Mouse (Mus musculus) testis, postnatal 14 days (tissue): Measurements from ENCODE around the gene Olfr10.
"Not testable (repeated sequence)": the region's sequence is repeated elsewhere in the genome, so short reads cannot be mapped to it uniquely, and the experiment has no call there.

Experiments used
- DNase-seq: peaks from one replicate; pipeline ENCODE4 v3.0.0; 2021; ENCODE audit warnings: low spot score

Gene Olfr10

DNA sequence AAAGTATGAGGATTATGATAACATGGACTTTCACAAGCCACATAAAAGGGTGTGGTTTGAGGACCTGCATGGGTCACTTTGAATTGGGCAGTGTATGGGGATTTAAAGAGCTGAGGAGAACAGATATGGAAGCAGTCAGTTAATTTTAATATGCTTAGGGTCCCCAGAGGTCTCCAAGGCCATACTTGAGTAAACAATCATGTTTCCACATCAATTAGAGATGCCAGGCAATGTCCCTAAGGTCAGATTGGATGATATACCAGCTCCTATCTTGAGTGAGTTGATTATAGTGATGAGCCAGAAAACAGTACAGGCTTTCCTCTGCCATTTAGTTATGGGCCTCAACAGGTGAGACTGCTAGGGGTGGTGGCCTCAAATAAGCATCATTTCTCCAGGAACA lies at the start of gene Olfr10:
Gene Olfr10, plus strand, starts transcription at position 301 of the 400 bp plus-strand sequence.
- no peak for DNase-seq

DNA sequence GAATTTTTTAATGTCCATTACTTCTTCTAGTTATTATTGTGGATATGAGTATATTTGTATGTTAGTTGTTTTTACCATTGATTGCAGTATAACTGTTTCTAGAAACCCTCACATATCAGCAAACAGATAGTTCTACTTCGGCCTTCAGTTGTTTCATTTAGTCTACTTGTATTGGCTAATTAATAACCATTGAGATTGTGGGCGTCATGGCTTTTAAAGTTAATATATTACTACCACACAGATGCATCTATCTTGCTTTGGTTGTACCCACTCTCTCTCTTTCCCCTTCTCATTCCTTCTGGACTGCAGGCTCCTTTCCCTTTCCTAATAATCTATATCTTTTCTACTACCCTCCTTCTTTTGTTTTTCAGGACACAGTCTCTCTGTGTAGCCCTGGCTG lies 45.2 kb upstream of the Olfr10 start:
- no peak for DNase-seq

- DNase-seq = no peak
Measured at GRCm38 (mm10) chr11:49259829-49260228, 44.7 kb upstream of the Olfr10 start.

- DNase-seq = no peak
Measured at GRCm38 (mm10) chr11:49260598-49261312, 43.8 kb upstream of the Olfr10 start.

DNA sequence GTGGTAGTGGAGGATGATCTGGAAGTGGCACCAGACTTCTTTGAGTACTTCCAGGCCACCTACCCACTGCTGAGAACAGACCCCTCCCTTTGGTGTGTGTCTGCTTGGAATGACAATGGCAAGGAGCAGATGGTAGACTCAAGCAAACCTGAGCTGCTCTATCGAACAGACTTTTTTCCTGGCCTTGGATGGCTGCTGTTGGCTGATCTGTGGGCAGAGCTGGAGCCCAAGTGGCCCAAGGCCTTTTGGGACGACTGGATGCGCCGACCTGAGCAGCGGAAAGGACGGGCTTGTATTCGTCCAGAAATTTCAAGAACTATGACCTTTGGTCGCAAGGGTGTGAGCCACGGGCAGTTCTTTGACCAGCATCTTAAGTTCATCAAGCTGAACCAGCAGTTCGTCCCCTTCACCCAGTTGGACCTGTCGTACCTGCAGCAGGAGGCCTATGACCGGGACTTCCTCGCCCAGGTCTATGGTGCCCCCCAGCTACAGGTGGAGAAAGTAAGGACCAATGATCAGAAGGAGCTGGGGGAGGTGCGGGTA lies 43.2 kb upstream of the Olfr10 start:
- DNase-seq = no peak

DNA sequence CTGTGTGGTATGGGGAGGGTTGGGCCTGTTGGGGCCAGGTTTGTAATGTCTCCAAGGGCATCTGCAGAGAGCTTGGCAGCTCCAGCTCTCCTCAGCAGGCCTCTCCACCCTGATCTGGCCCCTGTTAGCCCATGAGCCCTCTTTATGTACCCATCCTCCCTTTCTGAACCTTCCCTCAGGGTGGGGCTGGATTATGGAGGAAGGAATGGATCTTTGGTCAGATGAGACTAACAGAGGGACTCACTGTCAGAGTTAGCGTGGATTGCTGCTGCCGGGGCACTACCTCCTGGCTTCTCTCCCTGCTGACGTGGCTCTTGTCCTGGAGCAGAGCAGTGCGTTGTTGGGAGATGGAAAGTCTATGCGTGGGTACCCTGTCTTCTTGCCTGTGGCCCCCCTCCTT lies 42.3 kb upstream of the Olfr10 start:
- DNase-seq = no peak

DNA sequence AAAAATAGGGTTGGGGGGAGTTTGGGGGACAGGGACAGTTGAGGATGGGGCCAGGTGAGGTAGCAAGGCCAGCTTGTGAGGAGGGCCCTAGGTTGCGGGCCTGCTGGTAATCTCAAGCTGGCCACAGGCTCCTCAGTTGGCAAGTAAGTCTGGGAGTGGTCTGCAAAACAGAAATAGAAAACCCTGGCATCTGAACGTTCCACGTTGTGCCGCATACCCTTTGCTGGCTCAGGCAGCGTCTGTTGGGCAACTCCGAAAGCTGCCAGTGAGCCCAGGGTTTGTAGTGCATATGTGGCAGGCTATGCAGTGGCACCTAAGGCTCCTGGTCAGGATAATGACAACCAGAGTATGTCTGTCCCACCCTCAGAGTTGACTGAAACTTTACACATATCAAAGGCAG lies 41.4 kb upstream of the Olfr10 start:
- no peak for DNase-seq

GRCm38 (mm10) chr11:49264081-49264480 lies 40.5 kb upstream of the Olfr10 start:
- DNase-seq = no peak

GRCm38 (mm10) chr11:49264622-49265021 lies 39.9 kb upstream of the Olfr10 start:
- DNase-seq = no peak

DNA sequence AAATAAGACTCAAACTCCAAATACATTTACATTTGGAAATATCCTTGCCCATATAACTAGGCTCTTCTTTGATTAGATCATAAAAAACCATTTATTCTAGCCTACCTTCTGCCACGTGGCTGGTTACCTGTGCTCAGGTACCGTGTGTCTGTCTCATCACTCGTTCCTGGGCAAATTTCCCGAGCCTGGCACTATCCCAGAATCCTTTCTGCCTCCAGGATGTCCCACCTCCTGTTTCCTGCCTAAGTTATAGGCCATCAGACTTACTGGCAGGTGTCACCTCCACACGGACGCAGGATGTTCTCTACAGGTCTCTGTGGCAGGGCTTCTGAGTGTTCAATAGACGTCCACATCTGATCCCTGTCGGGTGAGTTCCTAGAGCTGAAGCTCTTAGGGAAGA lies 39.4 kb upstream of the Olfr10 start:
- no peak for DNase-seq

DNA sequence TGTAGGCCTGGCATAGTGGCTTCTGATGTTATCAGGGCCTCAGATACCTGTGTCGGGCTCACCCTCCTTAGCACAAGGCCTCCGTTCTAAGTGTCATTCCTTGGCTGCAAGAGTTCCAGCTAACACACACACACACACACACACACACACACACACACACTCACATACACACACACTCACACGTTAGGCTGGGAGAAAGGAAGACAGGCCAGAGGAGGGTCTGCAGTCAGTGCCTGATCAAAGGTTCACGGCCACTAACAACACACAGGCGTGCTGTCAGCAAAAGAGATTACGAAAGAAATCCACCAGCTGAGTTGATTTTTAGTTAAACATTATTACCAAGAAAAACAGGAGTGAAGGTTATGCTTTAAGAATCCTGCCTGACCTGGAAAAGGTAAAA lies 37.9 kb upstream of the Olfr10 start:
- no peak for DNase-seq

GRCm38 (mm10) chr11:49267316-49267715 lies 37.2 kb upstream of the Olfr10 start:
- DNase-seq = no peak

GRCm38 (mm10) chr11:49267970-49268579 lies 36.5 kb upstream of the Olfr10 start:
- no peak for DNase-seq

GRCm38 (mm10) chr11:49269761-49270160 lies 34.8 kb upstream of the Olfr10 start:
- DNase-seq = no peak

- no peak for DNase-seq
Measured at GRCm38 (mm10) chr11:49270368-49270767, 34.2 kb upstream of the Olfr10 start.

DNA sequence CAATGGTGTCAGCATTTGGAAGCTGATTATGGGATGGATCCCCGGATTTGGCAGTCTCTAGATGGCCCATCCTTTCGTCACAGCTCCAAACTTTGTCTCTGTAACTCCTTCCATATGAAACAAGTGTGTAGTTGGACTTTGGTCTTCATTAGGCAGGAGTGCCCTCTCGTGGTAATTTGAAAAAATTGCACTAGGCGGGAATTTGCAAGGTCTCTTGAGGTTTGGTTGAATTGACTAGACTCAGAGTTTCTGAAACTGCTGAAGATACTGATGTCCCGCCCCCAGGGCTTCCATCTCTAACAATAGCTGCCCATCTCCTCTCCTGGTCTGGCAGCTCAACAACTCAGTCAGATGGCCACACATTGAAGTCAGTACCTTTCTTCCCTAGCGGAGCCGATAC lies 33.2 kb upstream of the Olfr10 start:
- DNase-seq = no peak

DNA sequence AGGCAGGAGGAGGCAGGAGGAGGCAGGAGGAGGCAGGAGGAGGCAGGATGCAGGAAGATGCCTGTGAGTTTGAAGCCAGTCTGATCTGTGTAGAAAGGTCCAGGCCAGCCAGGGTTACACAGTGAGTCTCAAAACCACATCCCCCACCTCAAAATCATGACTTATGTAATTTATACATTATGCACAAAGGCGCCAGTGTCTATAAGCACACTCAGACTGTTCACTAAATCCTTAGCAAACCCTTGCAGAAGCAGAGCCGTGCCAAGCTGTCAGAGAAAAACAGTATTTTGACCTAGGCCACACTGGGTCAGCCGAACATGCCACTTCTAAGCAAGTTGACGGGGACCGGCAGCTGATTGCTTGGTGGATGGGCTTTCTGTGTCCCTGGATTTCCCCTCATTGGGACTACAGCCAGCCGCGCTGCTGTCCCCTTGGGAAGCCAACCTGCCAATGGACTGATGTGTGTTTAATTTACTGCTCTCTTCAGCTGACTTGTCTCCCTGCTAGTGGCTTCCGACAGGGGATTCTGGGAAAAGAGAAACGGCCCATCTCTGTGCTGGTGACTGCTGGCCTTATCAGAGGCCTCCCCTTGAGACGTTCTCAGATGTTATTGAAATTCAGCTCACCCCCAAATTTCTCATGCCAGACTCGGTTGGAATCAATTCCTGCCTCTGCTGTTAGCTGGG lies 30.6 kb upstream of the Olfr10 start:
- DNase-seq = no peak

GRCm38 (mm10) chr11:49278222-49278621 lies 26.3 kb upstream of the Olfr10 start, which contains the start of gene Olfr1393:
Gene Olfr1393 (plus strand): TSS chr11:49278304.
- DNase-seq = no peak

GRCm38 (mm10) chr11:49284982-49285381 lies 19.6 kb upstream of the Olfr10 start, which contains the start of gene Olfr1392:
Gene Olfr1392 (plus strand): TSS chr11:49285282.
- not testable (repeated sequence) for DNase-seq

DNA sequence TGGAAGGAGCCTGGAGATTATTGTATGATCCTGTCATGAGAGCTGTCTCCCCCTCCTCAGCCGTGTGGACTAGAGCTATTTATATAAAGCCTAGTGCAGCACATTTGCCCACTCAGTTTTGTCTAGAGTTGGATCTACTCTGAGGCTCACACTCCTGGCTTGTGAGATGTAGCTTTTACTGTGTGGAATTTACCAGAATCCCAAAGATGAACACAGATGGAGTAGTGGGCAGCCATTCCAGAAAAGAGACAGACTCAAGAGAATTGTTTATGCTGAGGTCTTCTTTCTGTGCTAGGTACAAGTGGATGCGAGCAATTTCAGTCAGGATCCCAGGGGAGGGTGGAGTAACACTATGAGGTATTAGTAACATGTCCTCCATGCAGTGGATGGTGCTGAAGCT lies 17.3 kb upstream of the Olfr10 start:
- DNase-seq = no peak

DNA sequence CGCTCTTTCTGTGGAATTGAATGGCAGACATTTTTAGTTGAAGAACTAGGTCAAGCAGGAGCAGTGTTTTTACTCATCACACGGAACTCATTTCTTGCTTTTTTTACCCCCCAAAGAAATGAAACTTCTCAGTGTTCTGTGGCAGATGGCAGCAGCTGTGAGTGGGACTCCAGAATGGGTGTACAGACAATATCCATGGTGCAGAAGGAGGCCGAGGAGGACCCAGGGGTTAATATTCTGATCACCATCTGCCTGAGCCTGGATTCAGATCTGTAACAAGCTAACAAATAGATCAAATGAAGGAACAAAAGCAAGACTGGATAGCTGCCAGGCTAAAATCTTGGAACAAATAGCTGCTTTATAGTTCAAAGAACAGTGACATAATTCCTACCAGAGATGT lies 11.8 kb upstream of the Olfr10 start:
- DNase-seq = no peak

DNA sequence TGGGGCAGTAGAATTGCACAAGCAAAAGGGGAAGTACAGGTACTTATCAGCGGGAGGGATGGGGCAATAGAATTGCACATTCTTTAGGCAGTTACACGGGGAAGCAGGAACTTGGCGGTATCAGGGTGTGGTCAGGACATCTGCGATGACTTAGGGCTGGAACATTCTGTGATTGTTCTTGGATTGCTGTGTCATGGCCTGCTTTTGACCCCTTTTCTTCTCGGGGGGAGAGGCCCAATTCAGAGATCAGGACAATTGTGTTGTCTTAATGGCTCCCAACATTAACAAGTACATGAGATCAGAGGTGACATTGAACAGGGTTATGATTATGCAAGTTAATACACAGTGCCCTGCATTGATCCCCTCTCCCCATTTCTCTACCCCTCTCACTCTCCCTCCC lies 4.0 kb downstream of the Olfr10 start:
- DNase-seq = not testable (repeated sequence)

DNA sequence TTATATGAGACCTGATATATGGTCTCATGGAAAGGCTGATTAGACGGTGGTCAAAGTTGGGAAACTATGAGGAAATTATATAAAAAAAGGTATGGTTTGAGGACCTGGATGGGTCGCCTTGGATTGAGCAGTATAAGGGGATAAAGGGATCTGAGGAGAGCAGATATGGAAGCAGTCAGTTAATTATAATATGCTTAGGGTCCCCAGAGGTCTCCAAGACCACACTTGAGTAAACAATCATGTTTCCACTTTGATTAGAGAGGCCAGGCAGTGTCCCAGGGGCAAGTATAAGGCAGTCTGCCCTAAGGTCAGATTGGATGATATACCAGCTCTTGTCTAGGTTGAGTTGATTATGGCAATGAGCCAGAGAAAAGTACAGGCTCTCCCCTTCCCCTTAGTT lies 17.9 kb downstream of the Olfr10 start, which contains the start of gene Olfr1391:
Gene Olfr1391, plus strand, starts transcription at position 301 of the 400 bp plus-strand sequence.
- no peak for DNase-seq
